Mouse (Mus musculus) kidney, postnatal 0 days (tissue): ENCODE measurements around the gene Oas1c. TPM values are rescaled to one million over a fixed set of nuclear protein-coding genes. Genes with fewer than 3 reads are reported as not detected.
A peak's percentile ranks its signal among the peaks of the same experiment; 100 is the strongest.

Source experiments
- ATAC-seq: fragments of 200-750 bp; cut with Nextera tagmentation; replicated peaks from 2 replicates; pipeline ENCODE4 v1.8.0; 2017; ENCODE audit warnings: low read depth, moderate number of reproducible peaks, moderate TSS enrichment, moderate library complexity; ENCODE audit not compliant: low FRiP score
- DNase-seq: peaks from one replicate; pipeline ENCODE4 v3.0.0-alpha.2; 2016; ENCODE audit warnings: low spot score
- H3K27ac ChIP-seq: fragments of 300-500 bp; sonication (generic); 2 replicates; pipeline ENCODE4 v1.5.1; 2014; ENCODE audit warnings: mild to moderate bottlenecking
- H3K27me3 ChIP-seq: fragments of 300-500 bp; sonication (generic); 2 replicates; pipeline ENCODE4 v1.6.1; 2014; ENCODE audit warnings: low read length, mixed read lengths; ENCODE audit not compliant: insufficient read depth
- H3K36me3 ChIP-seq: fragments of 300-500 bp; sonication (generic); 2 replicates; pipeline ENCODE4 v1.6.1; 2014; ENCODE audit warnings: low read length, mixed read lengths; ENCODE audit not compliant: insufficient read depth
- H3K4me1 ChIP-seq: fragments of 300-500 bp; sonication (generic); replicated peaks from 2 replicates; pipeline ENCODE4 v1.6.1; 2014; ENCODE audit warnings: antibody characterized with exemption, low read length, mixed read lengths; ENCODE audit not compliant: insufficient read depth
- H3K4me2 ChIP-seq: fragments of 300-500 bp; sonication (generic); 2 replicates; pipeline ENCODE4 v1.6.1; 2014; ENCODE audit warnings: mild to moderate bottlenecking, low read length, moderate library complexity, mixed read lengths
- H3K4me3 ChIP-seq: fragments of 300-500 bp; sonication (generic); replicated peaks from 2 replicates; pipeline ENCODE4 v1.5.1; 2014; ENCODE audit warnings: low read depth, low read length
- H3K9ac ChIP-seq: fragments of 300-500 bp; sonication (generic); 2 replicates; pipeline ENCODE4 v1.6.1; 2014; ENCODE audit warnings: low read depth, low read length
- H3K9me3 ChIP-seq: fragments of 300-500 bp; sonication (generic); replicated peaks from 2 replicates; pipeline ENCODE4 v1.6.1; 2016; ENCODE audit warnings: low read length, inconsistent platforms, mixed read lengths
- CTCF ChIP-seq: IDR thresholded peaks from 2 replicates; pipeline ENCODE4 v1.5.1; 2016; ENCODE audit warnings: antibody characterized with exemption, low read depth, mild to moderate bottlenecking, moderate library complexity
- WGBS: fragments of 180-500 bp; shearing (Covaris S2); extraction: QIAGEN DNeasy Blood & Tissue Kit; methylation state at CpG from one replicate; pipeline ENCODE4 v1.1.7; 2014; 5-methylcytosine and 5-hydroxymethylcytosine counted together
- polyA plus RNA-seq: library from polyadenylated mRNA; unstranded; fragments of >200 nt; fragmentation: Nextera tagmentation; extraction: Ambion mirVana; gene quantifications from 2 replicates; pipeline ENCODE4 v1.2.1, GENCODE M21; 2015

The Oas1c gene
- polyA plus RNA-seq, 1 experiment from 2014 or later = 1.2 TPM

- no peak overlapping the region for H3K4me3 ChIP-seq
- 12% methylated on average over 8 of the region's 8 CpGs for WGBS
- H3K9ac ChIP-seq = no peak overlapping the region
- peak; percentile 32 for DNase-seq
- ATAC-seq = no peak
- H3K36me3 ChIP-seq = no peaks in the 10 kb centered on the region
- no peaks in the 10 kb centered on the region for H3K9me3 ChIP-seq
- no peaks in the 10 kb centered on the region for H3K27me3 ChIP-seq
- no peak overlapping the region for H3K4me2 ChIP-seq
- no peak overlapping the region for H3K27ac ChIP-seq
- H3K4me1 ChIP-seq = no peaks in the 10 kb centered on the region
- TF ChIP-seq CTCF = peak; percentile 80
These were observed 24.6 kb upstream of the Oas1c start for GRCm38 (mm10) chr5:120836731-120837585.

GRCm38 (mm10) chr5:120833335-120834280, 21.3 kb upstream of the Oas1c start:
- Histone ChIP-seq H3K9ac (no peak overlapping the region), H3K27me3 (no peaks in the 10 kb centered on the region), H3K9me3 (no peaks in the 10 kb centered on the region), H3K36me3 (no peaks in the 10 kb centered on the region), H3K4me1 (no peaks in the 10 kb centered on the region), H3K4me2 (no peak overlapping the region), H3K4me3 (no peak overlapping the region), H3K27ac (no peak overlapping the region)
- 9% methylated on average over 17 of the region's 17 CpGs for WGBS
- DNase-seq (no peak), ATAC-seq (no peak)
- TF ChIP-seq CTCF = no peak

- no peak overlapping the region for H3K4me2 ChIP-seq
- H3K9me3 ChIP-seq = no peaks in the 10 kb centered on the region
- DNase-seq (no peak), ATAC-seq (no peak)
- H3K9ac ChIP-seq = no peak overlapping the region
- WGBS = 85% methylated on average over 4 of the region's 4 CpGs
- TF ChIP-seq CTCF = no peak
- H3K27ac ChIP-seq = no peak overlapping the region
- H3K36me3 ChIP-seq = no peaks in the 10 kb centered on the region
- no peak overlapping the region for H3K4me3 ChIP-seq
- H3K27me3 ChIP-seq = no peaks in the 10 kb centered on the region
- no peaks in the 10 kb centered on the region for H3K4me1 ChIP-seq
These were observed 18.7 kb upstream of the Oas1c start for GRCm38 (mm10) chr5:120831031-120831430.

GRCm38 (mm10) chr5:120818999-120819398, 6.7 kb upstream of the Oas1c start:
- H3K27me3 ChIP-seq = no peaks in the 10 kb centered on the region
- H3K4me2 ChIP-seq = no peak overlapping the region
- no peaks in the 10 kb centered on the region for H3K9me3 ChIP-seq
- H3K36me3 ChIP-seq = 0 out of 2 replicates have a peak, but pooled peaks cover 7% of the 10 kb centered on the region
- H3K9ac ChIP-seq = no peak overlapping the region
- H3K4me1 ChIP-seq = no peaks in the 10 kb centered on the region
- H3K4me3 ChIP-seq = no peak overlapping the region
- no peak overlapping the region for H3K27ac ChIP-seq
- no peak for TF ChIP-seq CTCF
- DNase-seq = no peak
- ATAC-seq = no peak

- Histone ChIP-seq H3K9ac (no peak overlapping the region), H3K4me3 (no peak overlapping the region)
- 62% methylated on average over 3 of the region's 3 CpGs for WGBS
These were observed 3.6 kb upstream of the Oas1c start for GRCm38 (mm10) chr5:120815949-120816348.

GRCm38 (mm10) chr5:120813023-120813422, 709 bp upstream of the Oas1c start:
- Histone ChIP-seq H3K4me1 (0 out of 2 replicates have a peak, but pooled peaks cover 6% of the 10 kb centered on the region), H3K9ac (peak overlapping the region; percentile 57), H3K9me3 (no peaks in the 10 kb centered on the region), H3K27ac (no peak overlapping the region), H3K36me3 (0 out of 2 replicates have a peak, but pooled peaks cover 3% of the 10 kb centered on the region), H3K4me2 (peak overlapping the region; percentile 67), H3K4me3 (peak overlapping the region; percentile 47), H3K27me3 (no peaks in the 10 kb centered on the region)
- WGBS = 74% methylated on average over 6 of the region's 6 CpGs
- no peak for ATAC-seq
- TF ChIP-seq CTCF = no peak
- no peak for DNase-seq

More at GRCm38 (mm10) chr5:120815949-120816348, 3.6 kb upstream of the Oas1c start:
- TF ChIP-seq CTCF = peak; percentile 50
- Histone ChIP-seq H3K27ac (no peak overlapping the region), H3K27me3 (no peaks in the 10 kb centered on the region), H3K4me2 (no peak overlapping the region), H3K36me3 (0 out of 2 replicates have a peak, but pooled peaks cover 7% of the 10 kb centered on the region), H3K9me3 (no peaks in the 10 kb centered on the region), H3K4me1 (0 out of 2 replicates have a peak, but pooled peaks cover 6% of the 10 kb centered on the region)
- ATAC-seq = no peak
- no peak for DNase-seq
